Mouse (Mus musculus) liver, postnatal 0 days (tissue): ENCODE measurements around the gene Krtap19-2.

ENCODE experiments used
- CTCF ChIP-seq: sonication (generic); IDR thresholded peaks from 2 replicates; pipeline ENCODE4 v1.5.1; 2016; ENCODE audit warnings: antibody characterized with exemption, low read depth
- EP300 ChIP-seq: IDR thresholded peaks from 2 replicates; pipeline ENCODE4 v1.6.1; 2016; ENCODE audit warnings: antibody characterized with exemption, low read depth, mild to moderate bottlenecking

DNA sequence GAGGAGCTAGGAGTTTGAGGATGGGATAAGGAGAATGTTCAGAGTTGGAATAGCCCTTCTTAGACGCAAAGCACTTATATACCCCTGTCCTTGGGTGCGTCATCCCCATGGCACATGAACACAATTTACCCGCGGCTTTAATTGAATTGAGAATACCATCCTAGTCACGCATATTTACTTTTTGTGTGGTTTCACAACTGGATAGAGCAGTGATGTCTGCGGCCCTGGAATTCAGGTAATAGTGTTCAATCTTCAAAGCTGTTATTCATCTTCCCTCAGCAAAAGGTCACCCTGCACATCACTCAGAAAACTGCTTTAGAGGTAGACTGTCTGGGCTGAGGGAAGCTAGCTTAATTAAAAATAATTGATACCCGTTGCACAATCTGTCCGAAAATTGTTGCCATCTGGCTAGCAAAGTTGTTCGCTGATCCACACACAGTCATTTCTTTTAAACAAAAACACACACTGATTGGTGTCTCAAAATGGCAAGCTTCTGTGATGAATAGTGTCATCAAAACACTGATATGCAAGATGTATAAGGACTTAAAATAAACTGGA, 47.9 kb downstream of the Krtap19-2 start, which contains the start of gene Krtap14:
- TF ChIP-seq CTCF (no peak), EP300 (no peak)
